Mouse (Mus musculus) stomach, embryonic 16.5 days (tissue): ENCODE data around the gene Glipr1l3. TPM values are rescaled to one million over a fixed set of nuclear protein-coding genes. Genes with fewer than 3 reads are reported as not detected.
"Not testable (repeated sequence)": the region's sequence is repeated elsewhere in the genome, so short reads cannot be mapped to it uniquely, and the experiment has no call there.

ENCODE experiments used
- ATAC-seq: fragments of 200-750 bp; cut with Nextera tagmentation; 2 replicates; pipeline ENCODE4 v1.8.0; 2017; ENCODE audit warnings: moderate number of reproducible peaks, moderate TSS enrichment; ENCODE audit not compliant: insufficient read depth, low FRiP score
- H3K27ac ChIP-seq: fragments of 300-500 bp; sonication (generic); 2 replicates; pipeline ENCODE4 v1.5.1; 2014; ENCODE audit warnings: low read length
- H3K27me3 ChIP-seq: fragments of 300-500 bp; sonication (generic); 2 replicates; pipeline ENCODE4 v1.6.1; 2014; ENCODE audit warnings: low read length, control low read depth, mixed read lengths; ENCODE audit not compliant: control insufficient read depth, insufficient read depth
- H3K36me3 ChIP-seq: fragments of 300-500 bp; sonication (generic); 2 replicates; pipeline ENCODE4 v1.6.1; 2014; ENCODE audit warnings: low read length; ENCODE audit not compliant: control insufficient read depth, insufficient read depth
- H3K4me1 ChIP-seq: fragments of 300-500 bp; sonication (generic); 2 replicates; pipeline ENCODE4 v1.6.1; 2014; ENCODE audit warnings: low read length, control low read depth, mixed read lengths; ENCODE audit not compliant: control insufficient read depth, insufficient read depth
- H3K4me2 ChIP-seq: fragments of 300-500 bp; sonication (generic); 2 replicates; pipeline ENCODE4 v1.6.1; 2014; ENCODE audit warnings: low read depth, low read length, mixed read lengths
- H3K4me3 ChIP-seq: fragments of 300-500 bp; sonication (generic); replicated peaks from 2 replicates; pipeline ENCODE4 v1.5.1; 2014; ENCODE audit warnings: mild to moderate bottlenecking, low read length
- H3K9ac ChIP-seq: fragments of 300-500 bp; sonication (generic); 2 replicates; pipeline ENCODE4 v1.6.1; 2014; ENCODE audit warnings: low read length
- H3K9me3 ChIP-seq: fragments of 300-500 bp; sonication (generic); replicated peaks from 2 replicates; pipeline ENCODE4 v1.6.1; 2016; ENCODE audit warnings: low read length, control low read depth; ENCODE audit not compliant: control insufficient read depth
- WGBS: fragments of 180-500 bp; shearing (Covaris S2); extraction: QIAGEN DNeasy Blood & Tissue Kit; methylation state at CpG from one replicate; pipeline ENCODE4 v1.1.7; 2014; 5-methylcytosine and 5-hydroxymethylcytosine counted together
- polyA plus RNA-seq: library from polyadenylated mRNA; unstranded; fragments of >200 nt; fragmentation: Nextera tagmentation; extraction: Ambion mirVana; gene quantifications from 2 replicates; pipeline ENCODE4 v1.2.1, GENCODE M21; 2015

Glipr1l3 gene
- polyA plus RNA-seq, 1 experiment from 2014 or later, result not detected

- no peaks in the 10 kb centered on the region for H3K9me3 ChIP-seq
- no peak for ATAC-seq
- no peak overlapping the region for H3K4me2 ChIP-seq
- H3K27ac ChIP-seq, result no peak overlapping the region
- no peak overlapping the region for H3K9ac ChIP-seq
- H3K4me1 ChIP-seq, result no peaks in the 10 kb centered on the region
- no peaks in the 10 kb centered on the region for H3K36me3 ChIP-seq
- H3K4me3 ChIP-seq, result no peak overlapping the region
- H3K27me3 ChIP-seq, result no peaks in the 10 kb centered on the region
- WGBS, result 92% methylated on average over 3 of the region's 3 CpGs
Observed at GRCm38 (mm10) chr10:112132194-112132593, 27.9 kb downstream of the Glipr1l3 start.

- not testable (repeated sequence) for H3K4me1 ChIP-seq, H3K27ac ChIP-seq, ATAC-seq, H3K4me3 ChIP-seq, H3K4me2 ChIP-seq, H3K9me3 ChIP-seq, H3K27me3 ChIP-seq, H3K36me3 ChIP-seq, H3K9ac ChIP-seq
- WGBS, result 76% methylated on average over 6 of the region's 6 CpGs
Observed at GRCm38 (mm10) chr10:112127682-112128230, 32.4 kb downstream of the Glipr1l3 start.

GRCm38 (mm10) chr10:112125090-112125489, 35.0 kb downstream of the Glipr1l3 start:
- not testable (repeated sequence) for ATAC-seq
- 52% methylated on average over 2 of the region's 2 CpGs for WGBS

GRCm38 (mm10) chr10:112110401-112110800, 49.7 kb downstream of the Glipr1l3 start:
- no peak overlapping the region for H3K9ac ChIP-seq
- no peak overlapping the region for H3K27ac ChIP-seq
- no peaks in the 10 kb centered on the region for H3K9me3 ChIP-seq
- no peak overlapping the region for H3K4me3 ChIP-seq
- no peaks in the 10 kb centered on the region for H3K36me3 ChIP-seq
- WGBS, result 90% methylated on average over 7 of the region's 7 CpGs
- H3K27me3 ChIP-seq, result no peaks in the 10 kb centered on the region
- no peak for ATAC-seq
- no peaks in the 10 kb centered on the region for H3K4me1 ChIP-seq
- no peak overlapping the region for H3K4me2 ChIP-seq

More at GRCm38 (mm10) chr10:112125090-112125489, 35.0 kb downstream of the Glipr1l3 start:
- H3K9me3 ChIP-seq, H3K4me2 ChIP-seq, H3K9ac ChIP-seq, H3K36me3 ChIP-seq, H3K27ac ChIP-seq, H3K4me1 ChIP-seq, H3K4me3 ChIP-seq, H3K27me3 ChIP-seq: not testable (repeated sequence)

- H3K9me3 ChIP-seq, H3K27me3 ChIP-seq, ATAC-seq, H3K4me3 ChIP-seq, H3K9ac ChIP-seq, H3K27ac ChIP-seq, H3K36me3 ChIP-seq, H3K4me1 ChIP-seq, H3K4me2 ChIP-seq: not testable (repeated sequence)
- 5% methylated on average over 5 of the region's 5 CpGs for WGBS
Observed at GRCm38 (mm10) chr10:112105785-112106184, 54.3 kb downstream of the Glipr1l3 start.

Other genes with a start within 250 kb of the Glipr1l3 start
- 38.0 and 40.2 TPM in 2 replicates for gene Krr1, start 187.7 kb downstream of the Glipr1l3 start, polyA plus RNA-seq
- 14.7 and 14.9 TPM in 2 replicates for gene Glipr1, start 157.7 kb downstream of the Glipr1l3 start, polyA plus RNA-seq
- gene Glipr1l1, start 100.1 kb downstream of the Glipr1l3 start, polyA plus RNA-seq, result not detected in 2 replicates
- not detected in 2 replicates for gene Glipr1l2, start 77.0 kb downstream of the Glipr1l3 start, polyA plus RNA-seq
- 0.32 TPM in 1 of 2 replicates, not detected in the other for gene Caps2, start 3.3 kb upstream of the Glipr1l3 start, polyA plus RNA-seq
- gene Kcnc2, start 110.8 kb upstream of the Glipr1l3 start, polyA plus RNA-seq, result 1.1 and 1.2 TPM in 2 replicates